Mouse (Mus musculus) MEL (cell line): ENCODE data around the gene Rad51b. TPM values are rescaled to one million over a fixed set of nuclear protein-coding genes. Genes with fewer than 3 reads are reported as not detected.

ENCODE experiments used
- DNase-seq: peaks from one replicate; pipeline ENCODE4 v3.0.0; 2011; ENCODE audit warnings: low read depth, low spot score
- H3K27ac ChIP-seq: 2 replicates; pipeline ENCODE4 v1.5.1; 2012; ENCODE audit warnings: low read depth, mild to moderate bottlenecking, control low read depth, low read length, moderate library complexity; ENCODE audit not compliant: control insufficient read depth
- H3K27me3 ChIP-seq, 2 experiments: fragments of 150-350 bp in 1 of 2; sonication (generic) in 1 of 2; 2 replicates each; pipeline ENCODE4 v1.6.1; 2012; ENCODE audit warnings: low read length in 2 of 2, mild to moderate bottlenecking in 2 of 2, improper control_type of control experiment in 1 of 2, moderate library complexity in 1 of 2; ENCODE audit not compliant: insufficient read depth in 2 of 2, control insufficient read depth in 1 of 2
- H3K36me3 ChIP-seq, 2 experiments: 2 replicates each; pipeline ENCODE4 v1.6.1; 2012 to 2014; ENCODE audit warnings: low read length in 2 of 2, improper control_type of control experiment in 1 of 2, inconsistent platforms in 1 of 2, mild to moderate bottlenecking in 1 of 2; ENCODE audit not compliant: insufficient read depth in 2 of 2, control insufficient read depth in 1 of 2
- H3K4me1 ChIP-seq, 2 experiments: fragments of 150-350 bp in 1 of 2; sonication (generic) in 1 of 2; 2 replicates each; pipeline ENCODE4 v1.6.1; 2012; ENCODE audit warnings: low read length in 2 of 2, improper control_type of control experiment in 1 of 2, mild to moderate bottlenecking in 1 of 2; ENCODE audit not compliant: insufficient read depth in 2 of 2, control insufficient read depth in 1 of 2
- H3K4me3 ChIP-seq, 2 experiments: fragments of 150-350 bp in 1 of 2; sonication (generic) in 1 of 2; 2 replicates each; pipeline ENCODE4 v1.5.1; 2012; ENCODE audit warnings: low read depth in 2 of 2, low read length in 2 of 2, mild to moderate bottlenecking in 2 of 2, moderate library complexity in 2 of 2, control low read depth in 1 of 2, improper control_type of control experiment in 1 of 2; ENCODE audit not compliant: control insufficient read depth in 1 of 2, insufficient read depth in 1 of 2
- H3K79me2 ChIP-seq: 2 replicates; pipeline ENCODE4 v1.6.1; 2012; ENCODE audit warnings: mild to moderate bottlenecking, low read length, moderate library complexity; ENCODE audit not compliant: control insufficient read depth, poor library complexity, insufficient read depth
- H3K9ac ChIP-seq: 2 replicates; pipeline ENCODE4 v1.6.1; 2012; ENCODE audit warnings: low read depth, mild to moderate bottlenecking, control low read depth, low read length, moderate library complexity; ENCODE audit not compliant: control insufficient read depth, poor library complexity, severe bottlenecking
- H3K9me3 ChIP-seq: fragments of 150-350 bp; sonication (generic); replicated peaks from 2 replicates; pipeline ENCODE4 v1.6.1; 2012; ENCODE audit warnings: mild to moderate bottlenecking, low read length, improper control_type of control experiment, moderate library complexity; ENCODE audit not compliant: insufficient read depth
- CHD1 ChIP-seq: IDR thresholded peaks from 2 replicates; pipeline ENCODE4 v1.6.1; 2012; ENCODE audit warnings: low read depth, mild to moderate bottlenecking, inconsistent platforms, low read length, improper control_type of control experiment
- EP300 ChIP-seq, 2 experiments: IDR thresholded peaks; 2 replicates each; pipeline ENCODE4 v1.6.1; 2011; ENCODE audit warnings: improper control_type of control experiment in 2 of 2, low read length in 2 of 2, low read depth in 1 of 2, mild to moderate bottlenecking in 1 of 2
- GATA1 ChIP-seq: IDR thresholded peaks from 2 replicates; pipeline ENCODE4 v1.6.1; 2011; ENCODE audit warnings: low read depth, low read length, improper control_type of control experiment
- JUND ChIP-seq: IDR thresholded peaks from 2 replicates; pipeline ENCODE4 v1.6.1; 2011; ENCODE audit warnings: low read depth, mild to moderate bottlenecking, improper control_type of control experiment, low read length
- KAT2A ChIP-seq: conservative IDR thresholded peaks from 2 replicates; pipeline ENCODE4 v1.6.1; 2012; ENCODE audit warnings: low read depth, low read length, improper control_type of control experiment, inconsistent platforms
- MAFK ChIP-seq: IDR thresholded peaks from 2 replicates; pipeline ENCODE4 v1.6.1; 2011; ENCODE audit warnings: low read depth, mild to moderate bottlenecking, low read length, improper control_type of control experiment, borderline replicate concordance
- MXI1 ChIP-seq: IDR thresholded peaks from 2 replicates; pipeline ENCODE4 v1.6.1; 2011; ENCODE audit warnings: mild to moderate bottlenecking, low read depth, low read length, improper control_type of control experiment
- POLR2AphosphoS2 ChIP-seq: IDR thresholded peaks from 2 replicates; pipeline ENCODE4 v1.6.1; 2011; ENCODE audit warnings: low read length, improper control_type of control experiment
- SMC3 ChIP-seq: IDR thresholded peaks from 2 replicates; pipeline ENCODE4 v1.6.1; 2011; ENCODE audit warnings: low read depth, low read length, improper control_type of control experiment
- TCF12 ChIP-seq: IDR thresholded peaks from 2 replicates; pipeline ENCODE4 v1.6.1; 2014; ENCODE audit warnings: low read depth, mild to moderate bottlenecking, inconsistent platforms, low read length, improper control_type of control experiment, moderate library complexity
- UBTF ChIP-seq: IDR thresholded peaks from 2 replicates; pipeline ENCODE4 v1.6.1; 2012; ENCODE audit warnings: low read depth, mild to moderate bottlenecking, inconsistent platforms, low read length, improper control_type of control experiment, moderate library complexity, borderline replicate concordance; ENCODE audit not compliant: insufficient read depth
- USF1 ChIP-seq: IDR thresholded peaks from 2 replicates; pipeline ENCODE4 v1.6.1; 2014; ENCODE audit warnings: low read depth, mild to moderate bottlenecking, inconsistent platforms, low read length, improper control_type of control experiment, moderate library complexity
- USF2 ChIP-seq, 2 experiments: IDR thresholded peaks; 2 replicates each; pipeline ENCODE4 v1.6.1; 2011 to 2012; ENCODE audit warnings: improper control_type of control experiment in 2 of 2, low read length in 2 of 2, borderline replicate concordance in 1 of 2, inconsistent platforms in 1 of 2, low read depth in 1 of 2, mild to moderate bottlenecking in 1 of 2; ENCODE audit not compliant: insufficient read depth in 1 of 2
- ZC3H11A ChIP-seq: IDR thresholded peaks from 2 replicates; pipeline ENCODE4 v1.6.1; 2012; ENCODE audit warnings: low read depth, mild to moderate bottlenecking, inconsistent platforms, low read length, improper control_type of control experiment
- ZMIZ1 ChIP-seq: IDR thresholded peaks from 2 replicates; pipeline ENCODE4 v1.6.1; 2012; ENCODE audit warnings: low read depth, mild to moderate bottlenecking, inconsistent platforms, low read length, improper control_type of control experiment, moderate library complexity
- polyA plus RNA-seq, 2 experiments: library from polyadenylated mRNA; stranded (reverse) in 1 of 2; unstranded in 1 of 2; fragments of >175 nt in 1 of 2; fragments of >200 nt in 1 of 2; gene quantifications; 2 replicates each; pipeline versions ENCODE4 v1.2.1 to v1.2.4; 2012; ENCODE audit warnings: low replicate concordance in 2 of 2, low read depth in 1 of 2; ENCODE audit not compliant: insufficient read length in 2 of 2, insufficient read depth in 1 of 2, missing spikeins in 1 of 2
- total RNA-seq: library from RNA; depleted of rRNA; stranded (reverse); fragments of 300-350 nt; gene quantifications from 2 replicates; pipeline ENCODE4 v1.2.3, GENCODE M21; 2012

Gene Rad51b
- total and polyA plus RNA-seq, 3 experiments = 3.6 to 5.7 TPM; not detected in 1

DNA sequence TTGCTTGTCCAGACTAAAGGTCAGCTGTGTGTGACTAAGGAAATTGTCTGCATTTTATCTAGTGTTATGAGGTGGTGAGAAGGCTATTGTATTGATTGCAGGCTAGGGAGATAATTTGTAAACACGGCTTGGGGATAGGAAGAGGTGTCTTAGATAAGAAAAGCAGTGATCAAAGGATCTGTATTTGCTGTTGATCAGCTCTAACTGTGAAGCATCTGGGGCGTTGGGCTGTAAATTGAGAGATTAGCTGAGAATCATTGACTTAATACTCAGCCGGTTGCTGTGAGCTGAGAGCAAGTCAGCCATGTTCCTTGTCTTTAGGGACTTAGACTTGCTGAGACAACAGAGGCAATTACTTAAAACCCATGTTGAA lies 55.6 kb downstream of the Rad51b start:
- TF ChIP-seq KAT2A (no peak), EP300 (IDR thresholded peaks at IDR 0.05; ENCODE audit: low read depth in 1 of 2, low read length in 2 of 2) (peak; percentile 42 to 55; a peak in 2 of 4 replicates), GATA1 (peak; percentile 19; the same call in 1 of the 2 replicates), USF2 (IDR thresholded peaks at IDR 0.05; ENCODE audit: borderline replicate concordance in 1 of 2, insufficient read depth in 1 of 2, low read depth in 1 of 2, low read length in 2 of 2) (no peak)
- peak; percentile 22 for DNase-seq
- Histone ChIP-seq H3K4me3 (no peak overlapping the region), H3K36me3 (peaks cover 0 to 22% of the 10 kb centered on the region in 2 experiments; a peak in 2 of 4 replicates), H3K9ac (peak overlapping the region; percentile 30; the same call in 1 of the 2 replicates), H3K4me1 (peaks cover 15 to 20% of the 10 kb centered on the region in 2 experiments), H3K27ac (peak overlapping the region; percentile 85), H3K27me3 (no peaks in the 10 kb centered on the region), H3K9me3 (no peaks in the 10 kb centered on the region), H3K79me2 (no peaks in the 10 kb centered on the region)

- TF ChIP-seq USF2 (IDR thresholded peaks at IDR 0.05; ENCODE audit: borderline replicate concordance in 1 of 2, insufficient read depth in 1 of 2, low read depth in 1 of 2, low read length in 2 of 2) (no peak), USF1 (no peak), TCF12 (no peak)
- H3K36me3 ChIP-seq = peaks cover 0 to 22% of the 10 kb centered on the region in 2 experiments; a peak in 2 of 4 replicates
- H3K9ac ChIP-seq = no peak overlapping the region
- no peaks in the 10 kb centered on the region for H3K27me3 ChIP-seq
- no peaks in the 10 kb centered on the region for H3K9me3 ChIP-seq
- H3K4me1 ChIP-seq = peaks cover 15 to 20% of the 10 kb centered on the region in 2 experiments
- H3K27ac ChIP-seq = peak overlapping the region; percentile 22; the same call in 1 of the 2 replicates
- H3K79me2 ChIP-seq = no peaks in the 10 kb centered on the region
- H3K4me3 ChIP-seq = no peak overlapping the region
- no peak for DNase-seq
Observed at GRCm38 (mm10) chr12:79353356-79353755, 56.3 kb downstream of the Rad51b start.

- Histone ChIP-seq H3K9me3 (no peaks in the 10 kb centered on the region), H3K27ac (no peak overlapping the region), H3K36me3 (peaks cover 0 to 22% of the 10 kb centered on the region in 2 experiments; a peak in 2 of 4 replicates), H3K4me3 (no peak overlapping the region), H3K4me1 (peaks cover 15 to 20% of the 10 kb centered on the region in 2 experiments)
- DNase-seq = no peak
- no peak for TF ChIP-seq SMC3
- TF ChIP-seq CHD1 = no peak
- no peak for TF ChIP-seq ZMIZ1
- TF ChIP-seq ZC3H11A = no peak
- no peak for TF ChIP-seq UBTF
- TF ChIP-seq POLR2AphosphoS2 = no peak
- TF ChIP-seq MAFK = no peak
- no peak for TF ChIP-seq JUND
- TF ChIP-seq MXI1 = no peak
- TF ChIP-seq, all 39 proteins: peak for 0
- Histone ChIP-seq H3K27me3 (no peaks in the 10 kb centered on the region), H3K79me2 (no peaks in the 10 kb centered on the region), H3K9ac (no peak overlapping the region)
Observed at GRCm38 (mm10) chr12:79354621-79355020, 57.5 kb downstream of the Rad51b start.
